Mouse (Mus musculus): ENCODE measurements at regions not wholly inside any gene's neighbourhood (a gene's known extent, or its start where the extent isn't known, plus 50 kb on each side); places are given as distances from the start of the nearest gene placed in this dataset.

GRCm38 (mm10) chr10:55098278-55098677 lies 1008.4 kb upstream of the Msl3l2 start:
- Histone ChIP-seq H3K27me3 (ENCODE audit: control insufficient read depth in 1 of 2, insufficient read depth in 2 of 2, low read length in 2 of 2) (no peaks in the 10 kb centered on the region), H3K27ac (ENCODE audit: control insufficient read depth, low read depth, low read length) (no peak overlapping the region), H3K36me3 (ENCODE audit: control insufficient read depth in 1 of 2, insufficient read depth in 2 of 2, low read length in 2 of 2) (no peaks in the 10 kb centered on the region), H3K4me1 (ENCODE audit: control insufficient read depth in 1 of 2, insufficient read depth in 2 of 2, low read length in 2 of 2) (no peaks in the 10 kb centered on the region), H3K9ac (ENCODE audit: control insufficient read depth, low read depth, low read length, poor library complexity, severe bottlenecking) (no peak overlapping the region), H3K4me3 (ENCODE audit: control insufficient read depth in 1 of 2, insufficient read depth in 1 of 2, low read depth in 2 of 2, low read length in 2 of 2) (no peak overlapping the region), H3K9me3 (replicated peaks; ENCODE audit: insufficient read depth, low read length) (no peaks in the 10 kb centered on the region), H3K79me2 (ENCODE audit: control insufficient read depth, insufficient read depth, low read length, poor library complexity) (no peaks in the 10 kb centered on the region)
- no peak for TF ChIP-seq SIN3A (IDR thresholded peaks at IDR 0.05; ENCODE audit: low read length)
- TF ChIP-seq CHD1 (IDR thresholded peaks at IDR 0.05; ENCODE audit: low read depth, low read length), result no peak
- no peak for TF ChIP-seq MAX (IDR thresholded peaks at IDR 0.05; ENCODE audit: low read length)
- TF ChIP-seq ZNF384 (IDR thresholded peaks at IDR 0.05; ENCODE audit: low read depth, low read length), result no peak
- no peak for TF ChIP-seq MAFK (IDR thresholded peaks at IDR 0.05; ENCODE audit: borderline replicate concordance, low read depth, low read length)
- TF ChIP-seq TCF12 (IDR thresholded peaks at IDR 0.05; ENCODE audit: low read depth, low read length), result no peak
- TF ChIP-seq RAD21 (IDR thresholded peaks at IDR 0.05; ENCODE audit: low read depth, low read length), result no peak
- TF ChIP-seq ETS1 (IDR thresholded peaks at IDR 0.05; ENCODE audit: low read depth, low read length), result no peak
- DNase-seq (ENCODE audit: low read depth, low spot score), result no peak

- no peak for DNase-seq (ENCODE audit: low read depth, low spot score)
- no peak overlapping the region for H3K4me3 ChIP-seq (ENCODE audit: control insufficient read depth in 1 of 2, insufficient read depth in 1 of 2, low read depth in 2 of 2, low read length in 2 of 2)
- H3K36me3 ChIP-seq (ENCODE audit: control insufficient read depth in 1 of 2, insufficient read depth in 2 of 2, low read length in 2 of 2), result no peaks in the 10 kb centered on the region
- H3K9ac ChIP-seq (ENCODE audit: control insufficient read depth, low read depth, low read length, poor library complexity, severe bottlenecking), result no peak overlapping the region
- H3K27me3 ChIP-seq (ENCODE audit: control insufficient read depth in 1 of 2, insufficient read depth in 2 of 2, low read length in 2 of 2), result no peaks in the 10 kb centered on the region
- TF ChIP-seq NELFE (IDR thresholded peaks at IDR 0.05; ENCODE audit: low read depth, low read length), result no peak
- TF ChIP-seq BHLHE40 (IDR thresholded peaks at IDR 0.05; ENCODE audit: borderline replicate concordance, low read depth, low read length), result no peak
- no peak for TF ChIP-seq E2F4 (IDR thresholded peaks at IDR 0.05; ENCODE audit: borderline replicate concordance, low read depth, low read length)
- TF ChIP-seq ZC3H11A (IDR thresholded peaks at IDR 0.05; ENCODE audit: low read depth, low read length), result no peak
- H3K4me1 ChIP-seq (ENCODE audit: control insufficient read depth in 1 of 2, insufficient read depth in 2 of 2, low read length in 2 of 2), result no peaks in the 10 kb centered on the region
- no peaks in the 10 kb centered on the region for H3K9me3 ChIP-seq (replicated peaks; ENCODE audit: insufficient read depth, low read length)
- no peaks in the 10 kb centered on the region for H3K79me2 ChIP-seq (ENCODE audit: control insufficient read depth, insufficient read depth, low read length, poor library complexity)
- H3K27ac ChIP-seq (ENCODE audit: control insufficient read depth, low read depth, low read length), result no peak overlapping the region
Measured at GRCm38 (mm10) chr10:55112217-55112616, 994.5 kb upstream of the Msl3l2 start.

GRCm38 (mm10) chr10:55148190-55148589 lies 958.5 kb upstream of the Msl3l2 start:
- no peak for DNase-seq (ENCODE audit: low read depth, low spot score)
- TF ChIP-seq ELF1 (IDR thresholded peaks at IDR 0.05; ENCODE audit: low read depth, low read length) (no peak), POLR2A (IDR thresholded peaks at IDR 0.05; ENCODE audit: control insufficient read depth in 1 of 2, insufficient read depth in 1 of 2, low read depth in 1 of 2, low read length in 2 of 2, poor library complexity in 1 of 2) (no peak), RCOR1 (IDR thresholded peaks at IDR 0.05; ENCODE audit: low read depth, low read length) (no peak), POLR2AphosphoS2 (IDR thresholded peaks at IDR 0.05; ENCODE audit: low read length) (no peak), CHD2 (IDR thresholded peaks at IDR 0.05; ENCODE audit: low read length) (no peak), MAFK (IDR thresholded peaks at IDR 0.05; ENCODE audit: borderline replicate concordance, low read depth, low read length) (no peak), HCFC1 (IDR thresholded peaks at IDR 0.05; ENCODE audit: low read depth, low read length) (no peak), ZMIZ1 (IDR thresholded peaks at IDR 0.05; ENCODE audit: low read depth, low read length) (no peak), POLR2AphosphoS5 (IDR thresholded peaks at IDR 0.05; ENCODE audit: borderline replicate concordance, low read depth, low read length) (no peak), MXI1 (IDR thresholded peaks at IDR 0.05; ENCODE audit: low read depth, low read length) (no peak), BHLHE40 (IDR thresholded peaks at IDR 0.05; ENCODE audit: borderline replicate concordance, low read depth, low read length) (no peak), UBTF (IDR thresholded peaks at IDR 0.05; ENCODE audit: borderline replicate concordance, insufficient read depth, low read depth, low read length) (no peak), NELFE (IDR thresholded peaks at IDR 0.05; ENCODE audit: low read depth, low read length) (no peak), ETS1 (IDR thresholded peaks at IDR 0.05; ENCODE audit: low read depth, low read length) (no peak)
- Histone ChIP-seq H3K79me2 (ENCODE audit: control insufficient read depth, insufficient read depth, low read length, poor library complexity) (no peaks in the 10 kb centered on the region), H3K9ac (ENCODE audit: control insufficient read depth, low read depth, low read length, poor library complexity, severe bottlenecking) (no peak overlapping the region), H3K9me3 (replicated peaks; ENCODE audit: insufficient read depth, low read length) (no peaks in the 10 kb centered on the region), H3K4me1 (ENCODE audit: control insufficient read depth in 1 of 2, insufficient read depth in 2 of 2, low read length in 2 of 2) (no peaks in the 10 kb centered on the region), H3K27ac (ENCODE audit: control insufficient read depth, low read depth, low read length) (no peak overlapping the region), H3K27me3 (ENCODE audit: control insufficient read depth in 1 of 2, insufficient read depth in 2 of 2, low read length in 2 of 2) (no peaks in the 10 kb centered on the region), H3K36me3 (ENCODE audit: control insufficient read depth in 1 of 2, insufficient read depth in 2 of 2, low read length in 2 of 2) (no peaks in the 10 kb centered on the region), H3K4me3 (ENCODE audit: control insufficient read depth in 1 of 2, insufficient read depth in 1 of 2, low read depth in 2 of 2, low read length in 2 of 2) (no peak overlapping the region)

Measured in MEL (cell line).